Mouse (Mus musculus) c-Kit-positive CD71-positive TER-119-negative erythroid progenitor cells, embryonic 14.5 days (primary cell): ENCODE results near the gene Nceh1.
"Not testable (repeated sequence)": the region's sequence is repeated elsewhere in the genome, so short reads cannot be mapped to it uniquely, and the experiment has no call there.

Experiments
- DNase-seq: peaks from one replicate; pipeline ENCODE4 v3.0.0-alpha.2; 2013; ENCODE audit warnings: low read depth

Gene Nceh1

DNA sequence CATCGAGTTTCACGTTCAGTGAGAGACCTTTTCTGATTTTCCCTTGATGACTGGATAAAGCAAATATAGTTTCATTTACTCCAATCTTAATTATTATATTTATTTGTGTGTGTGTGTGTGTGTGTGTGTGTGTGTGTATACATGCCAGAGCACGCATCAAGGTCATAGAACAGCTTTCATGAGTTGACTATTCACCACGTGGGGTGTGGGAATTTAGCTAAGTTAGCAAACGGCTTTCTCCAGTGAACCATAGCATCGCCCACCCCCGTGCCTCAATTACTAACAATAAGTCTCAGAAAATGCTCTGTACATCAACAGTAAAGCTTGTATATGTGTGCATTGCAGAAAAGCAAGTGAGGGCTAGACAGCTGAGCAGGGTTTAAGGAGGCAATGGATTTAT lies 101.0 kb downstream of the Nceh1 start:
- no peak for DNase-seq

GRCm38 (mm10) chr3:27284227-27284626 lies 101.5 kb downstream of the Nceh1 start:
- DNase-seq: no peak

- no peak for DNase-seq
Measured at GRCm38 (mm10) chr3:27285072-27285471, 102.3 kb downstream of the Nceh1 start.

GRCm38 (mm10) chr3:27288301-27288700 lies 105.5 kb downstream of the Nceh1 start:
- DNase-seq: no peak

DNA sequence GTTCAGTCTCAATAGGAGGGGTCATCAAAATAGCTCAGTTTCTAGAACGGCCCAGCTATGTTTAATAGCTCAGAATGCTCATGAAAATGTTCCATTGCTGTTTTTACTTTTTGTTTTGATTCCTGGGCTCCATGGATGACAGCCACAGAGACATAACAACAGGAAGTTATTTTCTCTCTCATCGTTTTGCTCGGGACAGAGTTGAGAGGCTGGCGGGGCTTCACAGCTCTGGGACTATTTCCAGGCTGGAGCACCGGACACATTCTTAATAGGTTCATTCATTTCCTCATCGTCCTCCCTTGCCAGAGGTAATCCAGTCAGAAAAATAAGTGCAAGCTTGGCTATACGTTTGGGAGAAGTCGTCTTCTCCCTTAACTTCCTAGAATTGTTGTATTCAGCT lies 106.1 kb downstream of the Nceh1 start:
- no peak for DNase-seq

- no peak for DNase-seq
Measured at GRCm38 (mm10) chr3:27290285-27290684, 107.5 kb downstream of the Nceh1 start.

DNA sequence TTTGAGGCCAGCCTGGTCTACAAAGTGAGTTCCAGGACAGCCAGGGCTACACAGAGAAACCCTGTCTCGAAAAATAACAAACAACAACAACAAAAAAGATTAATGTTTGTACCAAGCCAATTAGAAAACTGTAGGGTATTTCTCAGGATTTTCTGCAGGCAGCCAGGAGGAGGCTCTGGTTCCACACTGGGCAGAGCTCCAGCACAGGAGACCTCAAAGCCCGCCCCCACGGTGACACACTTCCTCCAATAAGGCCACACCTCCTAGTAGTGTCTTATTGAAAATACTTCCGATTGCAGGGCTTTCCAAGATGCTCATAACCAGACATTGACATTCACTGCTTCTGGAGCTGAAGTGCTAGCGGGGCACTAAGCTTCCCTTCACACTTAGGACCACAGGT lies 108.2 kb downstream of the Nceh1 start:
- not testable (repeated sequence) for DNase-seq

DNA sequence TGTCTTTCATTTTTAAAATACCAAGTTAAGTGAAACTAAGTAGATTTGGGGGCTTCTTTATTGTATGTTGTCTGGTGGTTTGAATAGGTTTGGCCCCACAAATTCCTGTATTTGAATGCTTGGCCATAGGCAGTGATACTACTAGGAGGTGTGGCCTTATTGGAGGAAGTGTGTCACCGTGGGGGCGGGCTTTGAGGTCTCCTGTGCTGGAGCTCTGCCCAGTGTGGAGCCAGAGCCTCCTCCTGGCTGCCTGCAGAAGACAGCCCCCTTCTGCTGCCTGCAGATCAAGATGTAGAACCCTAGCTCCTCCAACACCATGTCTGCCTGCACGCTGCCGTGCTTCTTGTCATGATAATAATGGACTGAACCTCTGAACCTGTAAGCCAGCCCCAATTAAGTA lies 108.6 kb downstream of the Nceh1 start:
- DNase-seq: not testable (repeated sequence)

DNA sequence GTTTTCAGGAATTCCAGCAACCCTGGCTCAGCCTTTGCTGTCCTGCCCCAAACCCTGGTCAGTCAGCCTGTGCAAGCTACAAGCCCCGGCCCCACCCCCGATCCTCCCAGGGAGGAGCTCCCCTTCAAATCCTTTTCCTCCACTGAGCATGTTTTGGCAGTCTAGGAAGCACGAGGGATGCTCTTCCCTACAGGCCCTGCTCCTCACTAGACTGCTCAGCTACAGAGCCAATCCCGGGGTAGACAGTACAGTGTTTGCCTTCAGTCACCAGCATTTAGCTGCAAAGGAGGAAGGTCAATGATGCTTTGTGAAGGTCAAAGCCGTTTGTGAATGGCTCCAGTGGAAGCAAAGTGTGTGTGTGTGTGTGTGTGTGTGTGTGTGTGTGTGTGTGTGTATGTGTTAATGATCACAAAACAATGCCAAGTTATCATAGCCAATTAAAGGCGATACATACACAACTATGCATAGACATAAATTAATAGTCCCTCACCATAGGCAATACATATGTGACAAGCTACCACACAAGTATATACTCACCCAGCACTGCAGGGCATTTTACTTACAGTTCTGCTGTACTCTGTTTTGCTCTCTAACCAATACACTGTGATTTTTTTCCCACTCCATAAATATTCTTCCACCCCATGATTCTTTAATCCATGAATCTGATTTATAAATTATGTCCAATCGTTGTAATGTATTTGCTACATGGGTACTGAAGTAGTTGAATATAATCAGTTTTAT lies 111.0 kb downstream of the Nceh1 start:
- DNase-seq: no peak

GRCm38 (mm10) chr3:27300451-27300850 lies 117.7 kb downstream of the Nceh1 start:
- DNase-seq: no peak

GRCm38 (mm10) chr3:27302339-27303022 lies 119.7 kb downstream of the Nceh1 start:
- DNase-seq: no peak

DNA sequence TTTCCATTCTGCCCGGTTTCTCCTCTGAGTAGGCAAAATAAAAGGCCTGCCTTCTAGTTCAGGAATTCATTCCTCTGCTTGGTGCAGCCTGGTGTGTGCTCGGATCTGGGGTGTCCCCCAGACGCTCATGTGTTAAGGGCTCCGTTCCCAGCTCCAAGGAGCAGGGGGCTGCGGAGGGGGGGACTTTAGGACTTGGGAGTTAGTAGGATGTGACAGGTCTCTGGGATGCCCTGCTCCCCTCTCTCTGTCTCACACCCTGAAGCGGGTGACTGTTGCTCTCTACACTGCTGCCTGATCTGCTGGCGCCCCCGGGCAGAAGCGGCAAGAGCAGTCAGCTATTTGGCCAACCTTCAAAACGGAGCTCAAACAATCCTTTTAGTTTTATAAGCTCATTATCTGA lies 124.0 kb downstream of the Nceh1 start:
- no peak for DNase-seq

GRCm38 (mm10) chr3:27310973-27311372 lies 128.2 kb downstream of the Nceh1 start:
- DNase-seq: no peak

DNA sequence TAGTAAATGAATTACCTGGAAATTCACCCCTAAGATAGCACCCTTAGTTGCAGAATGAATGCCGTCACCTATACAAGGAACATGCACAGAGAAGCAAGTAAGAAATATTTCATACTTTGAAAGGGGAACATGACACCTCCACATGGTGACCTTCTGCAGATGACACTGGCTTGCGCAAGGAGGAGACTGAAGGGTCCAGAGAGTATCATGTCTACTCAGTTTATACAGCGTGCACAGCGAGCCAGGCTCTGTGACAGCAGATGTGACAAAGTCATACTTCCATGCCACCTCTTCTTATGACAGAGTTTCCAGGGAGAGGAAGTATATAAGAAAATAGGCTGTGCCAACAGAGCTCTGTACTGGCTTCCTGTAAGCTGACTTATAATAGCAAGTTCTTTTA lies 128.7 kb downstream of the Nceh1 start:
- no peak for DNase-seq

GRCm38 (mm10) chr3:27314506-27315164 lies 131.9 kb downstream of the Nceh1 start:
- no peak for DNase-seq

DNA sequence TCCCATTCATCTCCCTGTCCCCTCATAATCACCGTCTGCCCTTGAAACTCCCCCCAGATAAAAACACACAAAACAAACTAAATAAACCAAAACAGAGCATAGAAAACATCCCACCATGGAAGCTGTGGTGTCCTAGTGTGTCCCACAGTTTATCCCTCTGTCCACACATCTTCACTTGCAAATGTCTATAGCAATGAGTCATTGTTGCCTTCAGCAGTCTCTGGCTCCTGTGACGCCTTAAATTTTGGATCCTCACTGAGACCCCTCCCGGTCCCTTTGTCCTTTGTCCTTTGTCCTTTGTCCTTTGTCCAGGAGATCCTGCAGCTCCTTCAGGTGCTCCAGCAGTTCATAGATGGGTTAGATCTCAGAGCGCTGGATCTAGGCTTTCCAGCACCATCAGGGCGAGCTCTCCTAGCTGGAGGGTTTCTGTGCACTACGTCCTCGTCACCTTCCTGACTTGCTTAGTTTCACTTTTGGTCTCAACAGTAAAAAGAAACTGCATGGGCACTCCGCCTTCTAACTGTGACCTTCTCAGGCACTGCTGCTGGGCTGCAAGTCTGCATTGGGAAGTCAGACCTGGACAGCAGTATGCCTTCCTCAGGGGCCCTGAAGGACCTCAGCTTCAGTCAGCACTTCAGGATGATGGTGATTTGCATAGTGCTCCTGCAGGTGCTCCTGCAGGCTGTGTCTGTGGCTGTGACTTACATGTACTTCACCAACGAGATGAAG lies 134.0 kb downstream of the Nceh1 start, which contains the start of gene Tnfsf10:
TSS of gene Tnfsf10 (plus strand) at position 470 of the 729 bp plus-strand sequence.
- no peak for DNase-seq

DNA sequence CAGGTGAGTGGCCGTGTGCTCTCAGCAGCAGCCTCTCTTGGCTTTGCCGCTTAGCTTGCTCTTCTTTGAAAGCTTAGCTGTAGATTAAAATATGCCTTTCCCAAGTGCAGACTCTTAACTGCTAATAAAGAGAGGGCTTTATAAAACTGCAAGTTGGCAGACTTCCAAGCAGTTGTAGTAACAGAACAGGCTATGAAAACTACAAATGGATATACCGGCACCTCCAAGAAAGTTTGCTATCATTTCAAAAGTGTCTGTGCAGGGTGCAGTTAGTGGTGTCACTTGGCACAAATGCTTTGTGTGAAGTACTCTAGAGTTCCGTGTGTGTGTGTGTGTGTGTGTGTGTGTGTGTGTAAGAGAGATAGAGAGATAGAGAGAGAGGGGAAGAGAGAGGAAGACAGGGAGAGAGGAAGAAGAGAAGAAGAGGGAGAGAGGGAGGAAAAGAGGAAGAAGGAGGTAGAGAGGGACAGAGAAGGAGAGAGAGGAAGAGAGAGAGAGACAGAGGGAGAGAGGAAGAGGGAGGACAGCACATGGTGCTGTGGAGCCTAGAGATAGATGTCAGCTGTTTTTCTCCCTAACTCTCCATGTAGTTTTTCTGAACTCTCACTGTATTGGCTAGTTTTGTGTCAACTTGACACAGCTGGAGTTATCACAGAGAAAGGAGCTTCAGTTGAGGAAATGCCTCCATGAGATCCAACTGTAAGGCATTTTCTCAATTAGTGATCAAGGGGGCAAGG lies 134.7 kb downstream of the Nceh1 start:
- no peak for DNase-seq

DNA sequence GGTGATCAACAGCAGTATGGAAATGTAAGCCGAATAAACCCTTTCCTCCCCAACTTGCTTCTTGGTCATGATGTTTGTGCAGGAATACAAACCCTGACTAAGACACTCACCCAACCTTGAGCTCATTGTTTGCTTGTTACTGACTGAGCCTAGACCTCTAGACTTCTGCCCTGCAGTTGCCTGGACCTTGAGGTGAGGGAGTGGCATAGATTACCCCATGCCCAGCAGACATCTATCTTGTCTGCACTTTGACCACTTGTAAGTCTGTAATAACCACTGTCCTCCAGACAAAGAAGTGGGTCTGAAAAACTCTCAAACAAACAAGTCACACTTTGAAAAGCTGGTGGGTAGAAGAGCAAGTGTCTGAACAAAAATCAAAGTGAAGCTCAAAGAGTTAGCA lies 136.9 kb downstream of the Nceh1 start:
- DNase-seq: no peak

DNA sequence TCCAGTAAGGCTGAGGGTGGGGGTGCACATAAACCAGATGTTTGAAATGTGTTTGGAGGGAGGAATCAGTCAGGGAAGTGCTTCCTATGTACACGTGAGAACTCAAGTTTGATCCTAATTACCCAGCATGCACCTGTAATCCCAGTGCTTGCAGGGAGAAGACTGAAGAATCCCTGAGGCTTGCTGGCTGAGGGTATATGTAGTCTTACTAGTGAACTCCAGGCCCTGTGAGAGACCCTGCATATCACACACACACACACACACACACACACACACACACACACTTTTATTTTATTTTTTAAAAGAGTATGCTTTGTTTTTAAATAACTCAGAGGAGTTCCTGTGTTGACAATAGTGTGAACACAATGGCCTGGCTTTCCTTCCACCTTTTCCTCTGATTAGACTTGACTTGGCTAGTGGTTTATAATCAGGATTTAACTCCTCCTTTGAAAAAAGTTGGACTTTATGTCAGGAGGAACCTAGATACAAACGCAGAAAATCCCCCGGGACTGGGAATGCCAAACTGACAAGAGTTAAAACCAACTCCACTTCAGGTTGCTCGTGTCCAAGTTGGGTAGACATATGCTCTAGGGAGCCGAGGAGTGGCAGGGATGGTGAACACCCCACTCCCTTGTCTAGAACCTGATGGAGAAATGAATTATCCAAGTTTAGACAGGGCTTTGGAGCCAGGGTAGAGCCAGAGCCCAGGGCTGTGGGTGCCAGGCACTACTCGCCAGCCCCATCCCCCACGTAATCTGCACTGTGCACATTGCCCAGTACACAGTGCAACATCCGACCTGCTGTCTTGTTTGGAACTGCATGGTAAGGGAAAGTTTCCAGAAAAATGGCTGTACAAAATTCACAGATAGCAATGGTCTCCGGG lies 138.1 kb downstream of the Nceh1 start:
- DNase-seq: no peak

DNA sequence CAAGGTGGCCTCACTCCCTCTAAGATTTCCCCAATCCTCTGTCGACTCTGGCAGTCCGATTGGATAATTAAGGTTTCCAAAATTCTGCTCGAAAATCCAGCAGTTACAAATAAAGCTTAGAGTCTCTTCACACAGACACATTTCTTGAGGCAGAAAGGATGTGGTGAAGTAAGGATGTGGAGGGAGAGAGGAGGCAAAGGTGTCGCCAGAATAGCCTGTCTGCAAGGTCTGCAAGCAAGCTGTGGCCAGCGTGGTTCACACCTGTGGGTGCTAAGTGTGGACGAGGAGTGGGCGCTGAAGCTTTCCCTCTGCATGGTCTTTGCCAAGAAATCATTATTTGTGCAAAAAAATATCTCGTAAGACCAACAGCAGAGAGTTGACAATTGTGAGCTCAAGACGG lies 139.8 kb downstream of the Nceh1 start:
- no peak for DNase-seq

DNA sequence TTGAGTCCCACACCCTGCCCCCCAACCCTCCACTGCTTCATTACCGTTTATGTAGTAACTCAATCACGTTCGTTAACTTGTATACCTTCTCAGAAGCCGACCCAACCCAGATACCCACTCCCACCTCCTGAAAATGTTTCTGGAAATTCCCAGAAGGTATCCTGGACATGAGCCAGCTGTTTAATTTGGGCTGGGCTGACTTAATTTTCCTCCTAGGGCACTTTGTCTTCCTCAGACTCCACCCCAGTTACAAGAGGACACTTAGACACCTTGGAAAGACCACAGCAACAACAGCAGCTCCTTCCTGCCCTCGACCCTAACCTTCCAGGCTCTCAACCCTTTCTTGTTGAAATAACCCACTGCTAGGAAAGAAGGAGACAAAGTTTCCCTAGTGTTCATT lies 140.8 kb downstream of the Nceh1 start:
- no peak for DNase-seq
